Mouse (Mus musculus) ES-E14 (cell line): ENCODE measurements around the gene Slc4a4. TPM values are rescaled to one million over a fixed set of nuclear protein-coding genes. Genes with fewer than 3 reads are reported as not detected.

Source experiments
- DNase-seq: peaks from one replicate; pipeline ENCODE4 v3.0.0-alpha.2; 2013; ENCODE audit warnings: low read depth, low spot score
- H3K27ac ChIP-seq: 2 replicates; pipeline ENCODE4 v1.5.1; 2012; ENCODE audit warnings: low read depth, mild to moderate bottlenecking, low read length, moderate library complexity, mixed read lengths; ENCODE audit not compliant: poor library complexity, insufficient read depth, severe bottlenecking
- H3K36me3 ChIP-seq: 2 replicates; pipeline ENCODE4 v1.6.1; 2012; ENCODE audit warnings: mild to moderate bottlenecking, low read length, moderate library complexity, mixed read lengths; ENCODE audit not compliant: control insufficient read depth, poor library complexity, insufficient read depth, severe bottlenecking
- H3K4me1 ChIP-seq, 2 experiments: fragments of 150-350 bp in 1 of 2; sonication (generic) in 1 of 2; 2 replicates each; pipeline ENCODE4 v1.6.1; 2012; ENCODE audit warnings: low read length in 2 of 2, mild to moderate bottlenecking in 1 of 2, mixed read lengths in 1 of 2; ENCODE audit not compliant: control insufficient read depth in 2 of 2, insufficient read depth in 2 of 2, poor library complexity in 1 of 2
- H3K4me3 ChIP-seq, 2 experiments: fragments of 150-350 bp in 1 of 2; sonication (generic) in 1 of 2; 2 replicates each; pipeline ENCODE4 v1.5.1; 2012; ENCODE audit warnings: low read length in 2 of 2, low read depth in 1 of 2, mild to moderate bottlenecking in 1 of 2, mixed read lengths in 1 of 2; ENCODE audit not compliant: insufficient read depth in 1 of 2, poor library complexity in 1 of 2, severe bottlenecking in 1 of 2
- H3K9ac ChIP-seq: 2 replicates; pipeline ENCODE4 v1.6.1; 2012; ENCODE audit warnings: low read depth, mild to moderate bottlenecking, low read length, mixed read lengths; ENCODE audit not compliant: poor library complexity, insufficient read depth, severe bottlenecking
- H3K9me3 ChIP-seq: fragments of 150-350 bp; sonication (generic); 2 replicates; pipeline ENCODE4 v1.6.1; 2012; ENCODE audit warnings: low read depth, mild to moderate bottlenecking, low read length; ENCODE audit not compliant: control insufficient read depth, insufficient read depth
- CHD2 ChIP-seq: IDR thresholded peaks from 2 replicates; pipeline ENCODE4 v1.6.1; 2014; ENCODE audit warnings: mild to moderate bottlenecking, low read depth, low read length, inconsistent platforms
- HCFC1 ChIP-seq: IDR thresholded peaks from 2 replicates; pipeline ENCODE4 v1.6.1; 2012; ENCODE audit warnings: low read length, inconsistent platforms, borderline replicate concordance; ENCODE audit not compliant: insufficient read depth
- MAFK ChIP-seq: IDR thresholded peaks from 2 replicates; pipeline ENCODE4 v1.6.1; 2014; ENCODE audit warnings: mild to moderate bottlenecking, low read depth, low read length, inconsistent platforms; ENCODE audit not compliant: insufficient read depth
- ZC3H11A ChIP-seq: IDR thresholded peaks from 2 replicates; pipeline ENCODE4 v1.6.1; 2012; ENCODE audit warnings: low read depth, mild to moderate bottlenecking, inconsistent platforms, low read length, borderline replicate concordance
- ZNF384 ChIP-seq: IDR thresholded peaks from 2 replicates; pipeline ENCODE4 v1.6.1; 2012; ENCODE audit warnings: low read depth, low read length, inconsistent platforms
- in situ Hi-C, 2 experiments: fragments of 600-800 bp; cut with MboI; formaldehyde crosslinking; loops; one replicate each; pipeline ENCODE4 v1.15.1; 2025; ENCODE audit warnings: low sequenced_read_pairs in 2 of 2, inconsistent platforms in 1 of 2; ENCODE audit not compliant: unreplicated experiment in 2 of 2
- total RNA-seq: library from RNA; depleted of rRNA; stranded (reverse); fragments of 300-350 nt; gene quantifications from 2 replicates; pipeline ENCODE4 v1.2.3, GENCODE M21; 2012

The Slc4a4 gene
- total RNA-seq, 1 experiment: 2.5 TPM

DNA sequence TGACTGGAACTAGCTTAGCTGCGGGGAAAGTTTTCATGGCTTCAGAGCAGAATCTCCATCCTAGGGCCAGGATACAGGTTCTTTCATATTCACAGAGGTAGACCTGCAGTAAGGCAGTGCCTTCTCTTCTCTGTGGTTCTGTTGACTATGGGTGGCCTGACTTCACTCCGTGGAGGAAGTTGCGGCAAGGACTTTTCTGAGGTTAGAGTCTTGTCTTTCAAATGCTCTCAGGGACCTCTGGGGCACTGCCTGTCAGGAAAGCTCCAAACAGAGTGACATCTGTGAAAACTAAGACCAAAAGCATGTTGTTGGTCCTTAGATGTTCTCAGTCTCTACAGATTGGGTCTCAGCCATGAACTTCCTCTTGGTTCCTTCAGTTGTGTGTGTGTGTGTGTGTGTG lies 203.5 kb downstream of the Slc4a4 start:
- no peak for DNase-seq
- Histone ChIP-seq H3K4me1 (no peaks in the 10 kb centered on the region), H3K4me3 (no peak overlapping the region), H3K9ac (no peak overlapping the region), H3K9me3 (no peaks in the 10 kb centered on the region), H3K27ac (no peak overlapping the region), H3K36me3 (no peaks in the 10 kb centered on the region)
- in situ Hi-C loops: no loop called here
- TF ChIP-seq ZC3H11A (no peak), HCFC1 (no peak), MAFK (no peak), CHD2 (no peak), ZNF384 (no peak)

DNA sequence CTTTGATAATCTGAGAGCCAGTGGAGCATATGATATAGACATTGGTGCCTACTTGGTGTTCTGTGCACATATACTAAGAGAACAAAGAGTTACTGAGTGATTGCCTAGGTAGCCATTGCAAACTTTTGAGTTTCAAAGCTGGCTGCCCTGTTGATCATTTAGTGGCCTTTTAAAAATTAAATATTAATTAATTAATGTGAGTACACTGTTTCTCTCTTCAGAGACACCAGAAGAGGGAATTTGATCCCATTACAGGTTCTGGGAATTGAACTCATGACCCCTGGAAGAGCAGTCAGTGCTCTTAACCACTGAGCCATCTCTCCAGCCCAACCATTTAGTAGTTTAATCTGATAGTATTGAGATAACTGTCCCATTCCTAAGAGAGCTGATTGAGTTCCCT lies 209.8 kb downstream of the Slc4a4 start:
- Histone ChIP-seq H3K4me3 (no peak overlapping the region), H3K27ac (no peak overlapping the region), H3K36me3 (no peaks in the 10 kb centered on the region), H3K4me1 (no peaks in the 10 kb centered on the region), H3K9me3 (no peaks in the 10 kb centered on the region), H3K9ac (no peak overlapping the region)
- in situ Hi-C loops: no loop called here
- no peak for DNase-seq
- TF ChIP-seq HCFC1 (no peak), MAFK (no peak), ZC3H11A (no peak), ZNF384 (no peak)

DNA sequence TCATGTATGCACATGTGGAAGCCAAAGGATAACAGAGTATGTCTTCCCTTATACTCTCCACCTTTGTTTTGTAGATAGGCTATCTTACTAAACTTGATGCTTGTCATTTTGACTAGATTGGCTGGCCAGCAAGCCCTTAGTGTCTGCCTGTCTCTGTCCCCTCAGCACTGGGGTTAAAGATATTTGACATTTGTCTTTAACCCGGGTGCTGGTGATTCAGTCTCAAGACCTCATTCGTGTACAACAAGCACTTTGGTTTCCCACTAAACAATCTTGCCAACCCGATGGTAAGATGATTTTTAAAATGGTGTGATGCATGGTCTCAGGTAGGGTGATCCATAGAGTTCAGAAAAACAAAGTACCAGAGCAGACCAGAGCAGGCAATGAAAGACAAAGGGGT lies 210.7 kb downstream of the Slc4a4 start:
- Histone ChIP-seq H3K9me3 (no peaks in the 10 kb centered on the region), H3K27ac (no peak overlapping the region), H3K4me3 (no peak overlapping the region), H3K36me3 (no peaks in the 10 kb centered on the region), H3K4me1 (no peaks in the 10 kb centered on the region), H3K9ac (no peak overlapping the region)
- in situ Hi-C loops: no loop called here
- no peak for DNase-seq
- TF ChIP-seq ZNF384: no peak
- no peak for TF ChIP-seq HCFC1
- TF ChIP-seq ZC3H11A: no peak
- TF ChIP-seq MAFK: no peak
- no peak for TF ChIP-seq CHD2

- H3K4me1 ChIP-seq: no peaks in the 10 kb centered on the region
- DNase-seq: no peak
- in situ Hi-C loops: no loop called here
- no peaks in the 10 kb centered on the region for H3K9me3 ChIP-seq
- H3K36me3 ChIP-seq: no peaks in the 10 kb centered on the region
- H3K4me3 ChIP-seq: no peak overlapping the region
- H3K27ac ChIP-seq: no peak overlapping the region
- no peak for TF ChIP-seq HCFC1
- TF ChIP-seq MAFK: no peak
- no peak for TF ChIP-seq ZC3H11A
- TF ChIP-seq ZNF384: no peak
- TF ChIP-seq CHD2: no peak
- H3K9ac ChIP-seq: no peak overlapping the region
Observed at GRCm38 (mm10) chr5:89098121-89098520, 211.5 kb downstream of the Slc4a4 start.

DNA sequence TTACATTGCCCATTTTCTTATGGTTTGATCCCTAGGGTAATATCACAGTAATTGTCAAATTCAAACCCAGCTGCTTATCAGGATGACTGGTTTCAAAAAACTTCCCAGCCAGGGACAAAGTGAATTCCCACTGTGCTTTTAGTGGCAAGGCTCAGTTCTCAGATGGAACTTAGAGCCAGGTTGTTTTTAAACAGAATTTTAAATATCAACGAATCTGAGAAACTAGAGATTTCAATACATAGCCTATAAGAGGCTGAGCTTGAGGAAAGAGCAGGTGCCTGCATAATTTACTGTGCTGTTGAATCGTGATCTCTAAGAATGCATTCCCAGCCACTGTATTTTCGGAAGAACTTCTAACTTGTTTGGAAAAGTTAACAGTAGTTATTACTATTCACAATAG lies 213.3 kb downstream of the Slc4a4 start:
- Histone ChIP-seq H3K4me3 (no peak overlapping the region), H3K9me3 (no peaks in the 10 kb centered on the region), H3K36me3 (no peaks in the 10 kb centered on the region), H3K9ac (no peak overlapping the region), H3K27ac (no peak overlapping the region), H3K4me1 (no peaks in the 10 kb centered on the region)
- in situ Hi-C loops: no loop called here
- no peak for DNase-seq
- TF ChIP-seq CHD2 (no peak), ZC3H11A (no peak), MAFK (no peak), ZNF384 (no peak), HCFC1 (no peak)
